Mouse (Mus musculus) liver, postnatal 0 days (tissue): ENCODE measurements at regions not wholly inside any gene's neighbourhood (a gene's known extent, or its start where the extent isn't known, plus 50 kb on each side); places are given as distances from the start of the nearest gene placed in this dataset.

ENCODE experiments used
- ATAC-seq: fragments of 200-750 bp; cut with Nextera tagmentation; 2 replicates; pipeline ENCODE4 v1.8.0; 2017; ENCODE audit warnings: mild to moderate bottlenecking, moderate library complexity
- DNase-seq: peaks from one replicate; pipeline ENCODE4 v3.0.0-alpha.2; 2016
- H3K27ac ChIP-seq: fragments of 300-500 bp; sonication (generic); 2 replicates; pipeline ENCODE4 v1.5.1; 2014; ENCODE audit warnings: antibody characterized with exemption, moderate library complexity, mild to moderate bottlenecking, low read depth
- H3K27me3 ChIP-seq: fragments of 300-500 bp; sonication (generic); 2 replicates; pipeline ENCODE4 v1.6.1; 2014; ENCODE audit warnings: low read length, control low read depth, mixed read lengths; ENCODE audit not compliant: insufficient read depth
- H3K36me3 ChIP-seq: fragments of 300-500 bp; sonication (generic); replicated peaks from 2 replicates; pipeline ENCODE4 v1.6.1; 2014; ENCODE audit warnings: mild to moderate bottlenecking, control low read depth, low read length, moderate library complexity, mixed read lengths; ENCODE audit not compliant: insufficient read depth
- H3K4me1 ChIP-seq: fragments of 300-500 bp; sonication (generic); 2 replicates; pipeline ENCODE4 v1.6.1; 2014; ENCODE audit warnings: antibody characterized with exemption, mild to moderate bottlenecking, control low read depth; ENCODE audit not compliant: insufficient read depth
- H3K4me2 ChIP-seq: fragments of 300-500 bp; sonication (generic); 2 replicates; pipeline ENCODE4 v1.6.1; 2014; ENCODE audit warnings: low read depth, mild to moderate bottlenecking, low read length, moderate library complexity, mixed read lengths
- H3K4me3 ChIP-seq: fragments of 300-500 bp; sonication (generic); 2 replicates; pipeline ENCODE4 v1.5.1; 2014; ENCODE audit warnings: low read depth, low read length
- H3K9ac ChIP-seq: fragments of 300-500 bp; sonication (generic); replicated peaks from 2 replicates; pipeline ENCODE4 v1.6.1; 2014; ENCODE audit warnings: mild to moderate bottlenecking, moderate library complexity
- H3K9me3 ChIP-seq: fragments of 300-500 bp; sonication (generic); 2 replicates; pipeline ENCODE4 v1.6.1; 2016; ENCODE audit warnings: mild to moderate bottlenecking, control low read depth, low read length, mixed read lengths
- CTCF ChIP-seq: sonication (generic); IDR thresholded peaks from 2 replicates; pipeline ENCODE4 v1.5.1; 2016; ENCODE audit warnings: antibody characterized with exemption, low read depth
- EP300 ChIP-seq: IDR thresholded peaks from 2 replicates; pipeline ENCODE4 v1.6.1; 2016; ENCODE audit warnings: antibody characterized with exemption, low read depth, mild to moderate bottlenecking
- WGBS: fragments of 180-500 bp; shearing (Covaris S2); extraction: QIAGEN DNeasy Blood & Tissue Kit; methylation state at CpG from one replicate; pipeline ENCODE4 v1.1.7; 2014; ENCODE audit not compliant: insufficient replicate concordance; 5-methylcytosine and 5-hydroxymethylcytosine counted together

DNA sequence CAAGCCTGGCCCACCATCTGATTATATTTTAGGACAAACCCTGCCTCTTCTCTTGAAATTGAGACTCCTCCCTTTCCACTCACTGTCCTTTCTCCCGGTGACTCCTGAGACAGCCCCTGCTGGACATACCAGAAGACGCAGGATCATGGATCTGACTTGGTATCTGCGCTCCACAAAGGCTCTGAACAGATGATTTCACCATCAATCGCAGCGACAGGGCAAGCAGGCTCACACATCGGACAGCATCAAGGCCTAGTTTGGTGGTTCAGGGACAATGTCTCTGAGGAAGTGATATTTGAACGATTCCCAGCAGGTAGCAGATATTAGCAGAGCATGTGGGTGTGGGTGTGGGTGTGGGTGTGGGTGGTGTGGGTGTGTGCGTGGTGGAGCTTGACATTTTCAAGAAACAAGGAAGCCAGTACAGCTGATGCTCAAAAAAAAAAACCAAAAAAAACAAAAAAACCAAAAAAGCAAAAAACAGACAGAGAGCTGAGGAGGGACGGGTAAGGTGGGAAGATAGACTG is 51.7 kb upstream of the Arl8b start:
- H3K9me3 ChIP-seq: no peaks in the 10 kb centered on the region
- ATAC-seq (no peak), DNase-seq (no peak)
- no peaks in the 10 kb centered on the region for H3K4me1 ChIP-seq
- no peaks in the 10 kb centered on the region for H3K36me3 ChIP-seq
- WGBS: 76% methylated on average over 9 of the region's 9 CpGs
- H3K27me3 ChIP-seq: no peaks in the 10 kb centered on the region
- no peak overlapping the region for H3K4me2 ChIP-seq
- no peak overlapping the region for H3K9ac ChIP-seq
- no peak for TF ChIP-seq EP300
- no peak for TF ChIP-seq CTCF
- no peak overlapping the region for H3K4me3 ChIP-seq
- H3K27ac ChIP-seq: no peak overlapping the region
